Mouse (Mus musculus) gastrocnemius, postnatal 14 days (tissue): Measurements from ENCODE around the gene Sh2d3c. TPM values are rescaled to one million over a fixed set of nuclear protein-coding genes. Genes with fewer than 3 reads are reported as not detected.

ENCODE experiments used
- DNase-seq: peaks from one replicate; pipeline ENCODE4 v3.0.0; 2021; ENCODE audit warnings: mixed read lengths
- intact Hi-C: fragments of 180-260 bp; cut with DNase I; formaldehyde crosslinking; loops from one replicate; pipeline ENCODE4 v1.15.1; 2025; ENCODE audit warnings: low total_unique reads
- total RNA-seq, 2 experiments: library from RNA; stranded (reverse); gene quantifications; 2 replicates each; pipeline ENCODE4 v1.2.3; 2021

Gene Sh2d3c
- total RNA-seq, 2 experiments from 2014 or later: 10.2 to 16.1 TPM

GRCm38 (mm10) chr2:32714987-32715425 is 5.8 kb upstream of the Sh2d3c start:
- DNase-seq: no peak

DNA sequence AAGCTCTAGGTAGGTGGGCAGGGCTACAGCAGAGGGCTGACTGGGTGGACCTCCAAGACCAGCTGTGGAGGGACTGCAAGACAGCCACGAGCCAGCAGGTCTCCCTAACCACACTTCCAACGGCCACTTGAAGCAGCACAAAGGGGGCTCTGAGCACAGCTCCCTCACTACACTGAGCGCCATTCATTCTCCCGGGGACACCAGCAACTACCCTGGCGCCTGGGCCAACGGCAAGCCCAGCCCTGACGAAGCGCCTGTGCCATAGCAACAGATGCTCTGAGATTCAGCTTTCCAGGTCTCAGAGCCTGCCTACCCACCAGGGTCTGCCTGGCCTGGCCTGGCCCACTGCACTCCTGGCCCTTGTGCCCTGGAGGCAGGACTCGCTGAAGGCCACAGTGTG is 2.1 kb upstream of the Sh2d3c start:
- DNase-seq: no peak
- intact Hi-C loops: no loop called here

More at GRCm38 (mm10) chr2:32714987-32715425, 5.8 kb upstream of the Sh2d3c start:
- intact Hi-C loops: loop anchor here (2.0 kb wide), 1 partner anchor 40 kb away; no protein-coding TSS in a partner anchor

DNA sequence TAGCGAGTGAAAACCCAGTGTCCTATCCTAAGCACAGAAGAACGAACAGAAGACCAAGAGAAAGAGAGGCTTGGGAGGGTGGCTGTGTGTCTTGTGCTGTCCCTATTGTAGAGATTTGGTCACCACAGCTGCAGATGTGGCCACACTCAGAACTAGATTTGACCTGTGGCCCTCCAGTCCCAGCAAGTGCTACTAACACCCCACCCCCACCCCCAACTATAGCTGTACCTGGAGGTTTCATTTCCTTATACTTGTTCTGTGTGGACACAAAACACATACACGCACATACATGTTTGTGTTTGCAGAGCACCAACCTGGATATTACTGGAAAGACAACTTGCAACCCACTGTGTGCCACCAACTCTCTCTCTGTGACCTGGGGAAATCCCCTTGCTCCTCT is 802 bp upstream of the Sh2d3c start:
- intact Hi-C loops: no loop called here
- no peak for DNase-seq

- no peak for DNase-seq
- intact Hi-C loops: no loop called here
Measured at GRCm38 (mm10) chr2:32722046-32722445, 1.2 kb downstream of the Sh2d3c start.

DNA sequence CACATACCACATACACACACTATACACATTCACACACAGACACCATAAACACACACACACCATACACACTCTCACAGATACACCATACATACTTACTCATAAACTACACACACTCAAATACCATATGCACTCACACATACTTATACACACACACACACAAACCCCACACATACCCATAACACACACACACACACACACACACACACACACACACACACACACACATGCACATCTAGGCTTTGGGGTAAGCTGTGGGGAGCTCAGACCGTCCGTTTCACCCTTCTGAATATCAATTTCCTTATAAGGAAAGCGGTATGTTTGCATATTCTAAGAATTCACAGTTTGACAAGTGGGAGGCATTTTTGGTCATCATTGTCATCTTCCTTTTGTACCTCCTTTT is 1.7 kb downstream of the Sh2d3c start:
- intact Hi-C loops: no loop called here
- DNase-seq: no peak

GRCm38 (mm10) chr2:32724149-32724548 is 3.3 kb downstream of the Sh2d3c start:
- intact Hi-C loops: no loop called here
- no peak for DNase-seq

- no peak for DNase-seq
Measured at GRCm38 (mm10) chr2:32724832-32725790, 4.3 kb downstream of the Sh2d3c start.

DNA sequence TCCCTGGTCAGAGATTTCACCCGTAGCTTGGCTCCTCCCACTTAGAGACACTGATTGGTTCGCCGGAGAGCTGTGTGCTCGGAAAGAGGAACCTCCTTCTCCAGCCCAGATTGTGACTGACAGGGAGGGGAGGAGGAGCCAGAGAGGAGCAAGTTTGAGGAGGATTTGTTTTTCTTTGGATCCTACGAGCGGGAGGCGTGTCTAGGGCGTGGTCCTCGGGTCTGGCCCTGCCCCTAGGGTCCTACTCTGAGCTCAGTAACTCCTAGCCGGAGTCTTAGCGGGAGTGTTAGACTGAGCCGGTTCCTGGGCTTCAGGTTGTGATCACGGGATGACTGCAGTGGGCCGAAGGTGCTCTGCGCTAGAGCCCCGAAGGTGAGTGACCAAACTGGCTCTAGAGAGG is 6.6 kb downstream of the Sh2d3c start:
- intact Hi-C loops: no loop called here
- peak; percentile 92 for DNase-seq

More at GRCm38 (mm10) chr2:32724832-32725790, 4.3 kb downstream of the Sh2d3c start:
- intact Hi-C loops: no loop called here

DNA sequence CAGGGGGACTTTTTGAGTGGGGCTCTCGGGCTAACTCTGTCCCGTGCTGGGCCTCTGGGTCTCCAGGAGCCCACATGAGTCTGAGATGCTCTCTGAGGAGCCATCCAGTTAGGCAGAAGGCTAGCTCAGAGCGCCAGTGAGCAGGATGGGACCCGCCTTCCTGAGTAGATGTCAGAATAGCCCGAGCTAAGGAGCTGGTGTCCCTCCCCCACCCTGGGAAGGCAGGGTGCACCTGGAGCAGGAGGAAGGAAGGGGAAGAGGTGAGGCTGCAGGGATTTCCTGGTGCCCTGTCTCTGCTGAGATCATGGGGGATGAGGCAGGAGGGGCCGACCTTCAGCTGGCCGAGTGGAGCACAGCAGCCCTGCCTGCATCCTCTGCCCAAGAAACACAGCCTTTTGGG is 7.6 kb downstream of the Sh2d3c start:
- intact Hi-C loops: no loop called here
- no peak for DNase-seq

- no peak for DNase-seq
- intact Hi-C loops: no loop called here
Measured at GRCm38 (mm10) chr2:32729547-32729946, 8.7 kb downstream of the Sh2d3c start.

DNA sequence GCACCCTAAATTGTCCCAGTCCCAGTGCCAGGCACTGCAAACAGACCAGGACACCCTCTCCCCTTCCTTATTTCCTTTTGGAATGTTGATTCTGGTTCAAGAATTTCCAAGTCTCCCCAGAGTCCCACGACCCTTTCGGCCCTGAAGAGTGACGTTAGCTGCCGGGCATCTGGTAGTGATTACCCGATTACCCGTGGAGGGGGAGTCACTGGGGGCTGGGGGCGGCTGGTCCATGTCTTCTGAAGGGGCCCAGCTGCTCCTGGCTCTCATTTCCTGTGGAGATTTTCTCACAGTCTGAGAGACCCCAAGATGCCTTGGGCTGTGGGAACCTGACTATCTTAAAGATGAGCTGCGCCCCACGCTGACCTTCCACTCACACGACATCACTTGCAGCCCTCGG is 10.0 kb downstream of the Sh2d3c start:
- intact Hi-C loops: no loop called here
- DNase-seq: no peak

- no peak for DNase-seq
- intact Hi-C loops: no loop called here
Measured at GRCm38 (mm10) chr2:32731911-32732310, 11.1 kb downstream of the Sh2d3c start.

DNA sequence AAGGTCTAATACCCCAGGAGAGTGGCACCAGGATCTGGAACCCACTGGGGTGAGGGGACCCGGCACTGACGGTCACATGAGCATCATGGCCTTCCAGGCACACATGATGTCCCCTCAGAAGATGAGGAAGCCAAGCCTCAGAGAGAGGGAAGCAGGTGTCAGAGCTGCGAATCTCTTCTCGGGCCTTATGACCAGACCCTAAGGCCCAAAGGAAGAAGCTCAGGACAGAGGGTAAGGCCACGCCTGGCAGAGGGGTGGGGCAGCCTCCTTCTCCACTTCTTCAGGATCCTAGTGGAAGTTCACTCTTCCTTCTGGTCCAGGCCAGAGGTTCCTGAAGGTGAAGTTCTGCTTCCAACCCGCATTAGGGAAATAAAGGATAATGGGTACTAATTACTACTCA is 11.8 kb downstream of the Sh2d3c start:
- DNase-seq: no peak
- intact Hi-C loops: no loop called here

DNA sequence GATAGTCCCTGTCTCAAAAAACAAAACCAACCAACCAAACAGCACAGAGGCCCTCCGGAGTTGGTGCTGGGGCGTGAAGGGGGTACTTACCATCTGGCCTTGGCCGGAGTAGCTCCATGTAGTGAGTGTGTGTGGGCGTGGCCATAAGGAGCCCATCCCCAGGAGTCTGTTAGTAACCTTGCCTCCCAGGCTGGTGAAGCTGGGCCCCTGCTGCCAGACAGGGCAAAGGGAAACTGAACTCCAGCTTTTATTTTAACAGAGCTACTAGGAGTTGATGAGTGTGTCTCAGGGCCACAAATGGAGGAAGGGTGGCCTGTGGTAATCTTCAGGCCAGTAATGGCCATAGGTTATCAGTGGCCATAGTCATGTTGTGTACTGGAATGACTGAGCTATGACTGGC is 13.6 kb downstream of the Sh2d3c start:
- intact Hi-C loops: no loop called here
- no peak for DNase-seq

DNA sequence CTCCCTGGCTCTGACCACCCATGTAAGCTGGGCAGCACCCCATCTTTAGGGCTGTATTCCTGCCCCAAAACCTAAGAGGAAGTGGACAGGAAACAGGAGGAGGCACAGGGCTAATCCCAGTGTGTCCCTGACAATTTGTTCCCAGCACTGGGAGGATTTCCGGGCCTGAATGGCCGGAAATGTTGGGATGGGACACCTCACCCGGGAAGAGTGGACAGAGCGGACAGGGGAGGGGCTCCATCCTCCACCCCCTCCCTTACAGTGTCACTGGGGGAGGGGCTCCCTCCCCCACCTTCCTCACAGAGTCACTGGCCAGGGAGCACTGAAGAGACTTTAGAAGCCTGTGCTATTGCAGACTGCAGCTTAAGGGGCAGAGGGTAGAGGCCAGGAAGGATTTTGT is 14.1 kb downstream of the Sh2d3c start:
- intact Hi-C loops: no loop called here
- DNase-seq: peak; percentile 44

- intact Hi-C loops: no loop called here
- DNase-seq: no peak
Measured at GRCm38 (mm10) chr2:32736306-32736829, 15.5 kb downstream of the Sh2d3c start.

- no peak for DNase-seq
- intact Hi-C loops: no loop called here
Measured at GRCm38 (mm10) chr2:32737008-32737407, 16.2 kb downstream of the Sh2d3c start.

- DNase-seq: no peak
- intact Hi-C loops: no loop called here
Measured at GRCm38 (mm10) chr2:32739311-32739710, 18.5 kb downstream of the Sh2d3c start.

DNA sequence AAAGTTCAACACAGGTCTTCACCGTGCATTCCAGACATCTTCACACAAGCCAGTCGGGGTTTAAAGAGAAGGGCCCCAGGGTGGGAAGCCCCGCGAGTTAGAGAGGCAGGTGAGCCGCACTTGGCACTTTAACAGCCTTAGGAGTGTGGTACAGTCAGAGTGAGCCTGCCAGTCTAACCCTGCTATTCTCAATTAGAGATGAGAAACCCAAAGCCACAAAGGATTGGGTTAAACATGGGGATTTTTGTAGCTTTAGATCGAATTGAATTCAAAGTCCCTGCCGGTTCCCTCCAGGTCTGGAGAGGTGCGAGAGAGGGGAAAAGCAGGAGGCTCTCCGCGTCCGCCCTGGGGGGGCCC is 20.0 kb downstream of the Sh2d3c start, which contains the start of gene 6330409D20Rik:
6330409D20Rik (minus strand) TSS at position 101 of the 357 bp plus-strand sequence.
- intact Hi-C loops: no loop called here
- DNase-seq: no peak

DNA sequence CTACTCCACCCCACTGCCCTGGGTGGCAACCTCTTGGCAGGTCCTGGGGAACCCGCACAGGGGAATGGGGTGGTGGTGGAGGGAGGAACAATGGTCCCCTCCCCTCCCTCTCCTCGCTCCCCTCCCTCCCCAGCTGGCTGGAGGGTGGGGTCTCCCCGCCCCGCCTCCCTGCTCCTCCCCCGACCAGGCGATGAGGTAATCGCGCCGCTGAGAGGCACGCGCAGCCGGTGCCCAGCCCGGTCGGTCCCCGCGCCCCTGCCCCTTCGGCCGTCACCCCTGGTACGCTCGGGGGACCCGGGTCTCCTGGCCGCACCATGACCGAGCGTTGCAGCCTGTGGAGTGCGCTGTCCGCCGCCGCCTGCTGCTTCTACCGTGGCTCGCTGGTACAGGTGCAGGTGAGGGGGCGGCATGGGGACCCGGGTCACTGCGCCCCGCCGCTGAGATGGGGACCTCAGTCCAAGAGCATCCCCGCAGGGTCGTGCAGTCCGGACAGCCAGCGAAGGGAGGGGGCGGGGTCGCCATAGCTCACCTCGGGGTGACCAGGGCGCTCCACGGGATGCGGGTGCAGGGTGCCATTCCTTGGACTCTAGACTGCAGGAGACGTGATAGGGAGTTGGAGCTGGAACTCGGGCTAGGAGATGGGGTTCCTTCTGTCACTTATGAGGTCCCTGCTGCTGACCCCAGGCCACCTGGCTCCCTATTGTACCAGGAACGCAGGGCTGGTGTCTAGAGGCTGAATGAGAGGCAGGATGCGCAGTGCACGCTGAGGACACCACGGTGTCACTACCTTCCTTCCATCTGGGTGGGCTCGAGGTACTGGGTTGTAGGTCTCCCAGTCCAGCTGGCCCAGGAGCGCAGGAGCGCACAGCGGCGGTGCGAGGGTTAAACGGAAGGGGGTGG is 20.7 kb downstream of the Sh2d3c start:
- DNase-seq: peak; percentile 48
- intact Hi-C loops: no loop called here
